Mouse (Mus musculus) embryonic fibroblast, embryonic 13.5 days (primary cell): ENCODE measurements around the gene Pcp4.

Experiments
- CTCF ChIP-seq: IDR thresholded peaks from 2 replicates; pipeline ENCODE4 v1.5.1; 2011; ENCODE audit warnings: mild to moderate bottlenecking, control low read depth, low read length, moderate library complexity, borderline replicate concordance; ENCODE audit not compliant: insufficient read depth
- POLR2A ChIP-seq: IDR thresholded peaks from 2 replicates; pipeline ENCODE4 v1.6.1; 2011; ENCODE audit warnings: low read depth, mild to moderate bottlenecking, control low read depth, low read length, moderate library complexity

DNA sequence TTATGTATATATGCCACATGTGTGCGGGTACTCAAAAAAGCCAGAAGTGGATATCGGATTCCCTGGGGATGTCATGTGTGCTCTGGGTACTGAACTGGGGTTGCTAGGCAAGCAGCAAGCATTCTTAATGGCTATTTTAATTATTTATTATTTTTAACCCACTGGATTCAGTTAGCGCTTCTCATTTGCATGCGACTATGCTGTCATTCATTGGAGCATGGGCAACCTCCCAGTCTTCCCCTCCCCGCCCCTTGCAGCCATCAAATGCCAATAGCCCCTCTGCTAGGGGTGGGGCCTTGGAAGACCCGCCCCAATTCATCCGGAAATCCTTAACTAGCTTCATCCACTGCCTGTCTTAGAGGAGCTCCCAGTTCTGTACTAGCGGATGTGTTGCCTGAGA, 26.5 kb upstream of the Pcp4 start:
- TF ChIP-seq POLR2A (no peak), CTCF (no peak)
